Mouse (Mus musculus) cerebellum, adult (tissue): ENCODE results near the gene Sfxn3.
A peak's percentile ranks its signal among the peaks of the same experiment; 100 is the strongest.

Experiments
- ATAC-seq: cut with Nextera tagmentation; 2 replicates; pipeline ENCODE4 v1.9.2; 2017; ENCODE audit warnings: mild to moderate bottlenecking, moderate library complexity, mixed read lengths; ENCODE audit not compliant: insufficient number of reproducible peaks, low FRiP score, low TSS enrichment

Gene Sfxn3

GRCm38 (mm10) chr19:45047417-45047934 is at the start of gene Sfxn3:
Gene Sfxn3, plus strand, starts transcription at chr19:45047503.
- ATAC-seq = peak; percentile 77

GRCm38 (mm10) chr19:44997786-44998185 is 49.5 kb upstream of the Sfxn3 start:
- peak; percentile 11; the same call in 1 of the 2 replicates for ATAC-seq

- ATAC-seq = no peak
These were observed 47.7 kb upstream of the Sfxn3 start for GRCm38 (mm10) chr19:44999647-45000046.

- no peak for ATAC-seq
These were observed 45.0 kb upstream of the Sfxn3 start for GRCm38 (mm10) chr19:45002301-45002700.

- no peak for ATAC-seq
These were observed 43.4 kb upstream of the Sfxn3 start for GRCm38 (mm10) chr19:45003740-45004516.

GRCm38 (mm10) chr19:45005444-45005843 is 41.9 kb upstream of the Sfxn3 start, which contains the start of gene Twnk:
Gene Twnk, plus strand, starts transcription at chr19:45005663.
- no peak for ATAC-seq

GRCm38 (mm10) chr19:45005957-45006712 is 41.2 kb upstream of the Sfxn3 start, which contains the start of gene Mrpl43:
Gene Mrpl43, minus strand, starts transcription at chr19:45006442.
- peak; percentile 91 for ATAC-seq

- ATAC-seq = no peak
These were observed 40.3 kb upstream of the Sfxn3 start for GRCm38 (mm10) chr19:45007021-45007420.

- ATAC-seq = no peak
These were observed 39.7 kb upstream of the Sfxn3 start for GRCm38 (mm10) chr19:45007425-45008191.

GRCm38 (mm10) chr19:45010646-45011045 is 36.7 kb upstream of the Sfxn3 start:
- no peak for ATAC-seq

- ATAC-seq = no peak
These were observed 35.1 kb upstream of the Sfxn3 start for GRCm38 (mm10) chr19:45012219-45012618.

GRCm38 (mm10) chr19:45012636-45013035 is 34.7 kb upstream of the Sfxn3 start:
- ATAC-seq = no peak

GRCm38 (mm10) chr19:45013581-45014225 is 33.6 kb upstream of the Sfxn3 start:
- no peak for ATAC-seq

GRCm38 (mm10) chr19:45014335-45014971 is 32.9 kb upstream of the Sfxn3 start, which contains the start of gene Lzts2:
Gene Lzts2, plus strand, starts transcription at chr19:45014414.
- ATAC-seq = no peak

- ATAC-seq = no peak
These were observed 32.3 kb upstream of the Sfxn3 start for GRCm38 (mm10) chr19:45014981-45015402.

GRCm38 (mm10) chr19:45015518-45016281 is 31.6 kb upstream of the Sfxn3 start:
- peak; percentile 28; the same call in 1 of the 2 replicates for ATAC-seq

GRCm38 (mm10) chr19:45016341-45017215 is 30.7 kb upstream of the Sfxn3 start:
- peak; percentile 13 for ATAC-seq
